In genomic region chr3:52180785-52181184, GRCm38 (mm10) we compare ENCODE assay signal across 7 mouse cellular contexts.
DNase-seq lines count a peak whose midpoint lies in the region; ATAC-seq lines count a peak whose summit lies in the region.

No protein-coding gene starts in this region.

- H3K9ac ChIP-seq in hindbrain, embryonic 16.5 days (ENCODE audit: low read depth, low read length) = no peak overlapping the region
- H3K9ac ChIP-seq in limb, embryonic 15.5 days = no peak overlapping the region

- peak overlapping the region; percentile 26 for H3K4me2 ChIP-seq in hindbrain, embryonic 16.5 days (ENCODE audit: low read length)
- no peak overlapping the region for H3K4me2 ChIP-seq in limb, embryonic 15.5 days

- peak overlapping the region; percentile 86 for H3K27ac ChIP-seq in hindbrain, embryonic 16.5 days (ENCODE audit: low read depth, low read length)
- peak overlapping the region; percentile 89 for H3K27ac ChIP-seq in limb, embryonic 15.5 days

- peaks cover 26% of the 10 kb centered on the region for H3K4me1 ChIP-seq in hindbrain, embryonic 16.5 days (ENCODE audit: control insufficient read depth, insufficient read depth, low read depth, low read length)
- H3K4me1 ChIP-seq in limb, embryonic 15.5 days = peaks cover 39% of the 10 kb centered on the region

- H3K4me3 ChIP-seq in hindbrain, embryonic 16.5 days (ENCODE audit: low read length) = no peak overlapping the region
- no peak overlapping the region for H3K4me3 ChIP-seq in limb, embryonic 15.5 days

- H3K27me3 ChIP-seq in hindbrain, embryonic 16.5 days (replicated peaks; ENCODE audit: control insufficient read depth, insufficient read depth, low read length) = no peaks in the 10 kb centered on the region
- H3K27me3 ChIP-seq in limb, embryonic 15.5 days = no peaks in the 10 kb centered on the region

- no peaks in the 10 kb centered on the region for H3K36me3 ChIP-seq in hindbrain, embryonic 16.5 days (ENCODE audit: control insufficient read depth, insufficient read depth, low read length)
- no peaks in the 10 kb centered on the region for H3K36me3 ChIP-seq in limb, embryonic 15.5 days

- intact Hi-C loops in gastrocnemius, postnatal 14 days (cut with DNase I; ENCODE audit: low total_unique reads) = no loop called here

- peak; percentile 66 for ATAC-seq in hindbrain, embryonic 16.5 days
- peak; percentile 53; the same call in 1 of the 2 replicates for ATAC-seq in limb, embryonic 15.5 days (ENCODE audit: insufficient number of reproducible peaks, low FRiP score, low TSS enrichment, low read depth)
- ATAC-seq in monocyte, adult 5-6 weeks (replicated peaks; ENCODE audit: insufficient number of reproducible peaks, low FRiP score, low TSS enrichment, poor library complexity, severe bottlenecking) = peak; percentile 49; the same call in 1 of the 2 replicates

- DNase-seq in adrenal gland, postnatal 25 days = peak; percentile 83
- peak; percentile 42 to 80 for DNase-seq in cerebellum, postnatal 4 days (ENCODE audit: low spot score in 2 of 2)
- peak; percentile 82 for DNase-seq in gastrocnemius, postnatal 14 days
- peak; percentile 38 for DNase-seq in urinary bladder, adult 2 months (ENCODE audit: low spot score)

- 17% methylated on average over 10 of the region's 10 CpGs for WGBS in hindbrain, embryonic 16.5 days
- WGBS in limb, embryonic 15.5 days = 28% methylated on average over 10 of the region's 10 CpGs

- no peaks in the 10 kb centered on the region for H3K9me3 ChIP-seq in hindbrain, embryonic 16.5 days (ENCODE audit: control insufficient read depth, low read length)
- no peaks in the 10 kb centered on the region for H3K9me3 ChIP-seq in limb, embryonic 15.5 days
